Mouse (Mus musculus): ENCODE measurements at regions not wholly inside any gene's neighbourhood (a gene's known extent, or its start where the extent isn't known, plus 50 kb on each side); places are given as distances from the start of the nearest gene placed in this dataset.

GRCm38 (mm10) chr13:99611715-99612494 lies 95.6 kb upstream of the Map1b start:
- ATAC-seq (replicated peaks in 1 of 2; ENCODE audit: insufficient read depth in 1 of 2, low FRiP score in 2 of 2, low TSS enrichment in 1 of 2, low read depth in 1 of 2, poor library complexity in 2 of 2, severe bottlenecking in 2 of 2): no peak

DNA sequence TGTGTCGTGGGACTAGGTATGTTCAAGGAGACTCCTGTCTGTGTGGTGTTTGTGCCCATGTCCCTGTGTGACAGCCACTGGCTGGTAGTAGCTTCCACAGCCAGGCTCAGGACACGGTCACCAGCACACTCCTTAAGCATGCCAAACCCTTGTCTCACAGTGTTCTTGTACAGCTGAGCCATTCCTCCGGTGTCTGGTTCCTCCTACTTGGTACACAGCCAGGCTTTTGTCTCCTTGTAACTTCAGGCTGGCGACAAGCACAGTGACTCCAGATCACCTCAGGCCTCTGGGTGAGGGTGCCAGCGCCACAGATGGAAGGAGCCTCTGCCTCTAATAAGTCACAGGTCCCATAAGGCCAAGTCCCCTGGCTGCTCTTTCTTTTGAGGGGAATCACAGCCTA lies 94.2 kb upstream of the Map1b start:
- no peak for ATAC-seq (replicated peaks in 1 of 2; ENCODE audit: insufficient read depth in 1 of 2, low FRiP score in 2 of 2, low TSS enrichment in 1 of 2, low read depth in 1 of 2, poor library complexity in 2 of 2, severe bottlenecking in 2 of 2)

DNA sequence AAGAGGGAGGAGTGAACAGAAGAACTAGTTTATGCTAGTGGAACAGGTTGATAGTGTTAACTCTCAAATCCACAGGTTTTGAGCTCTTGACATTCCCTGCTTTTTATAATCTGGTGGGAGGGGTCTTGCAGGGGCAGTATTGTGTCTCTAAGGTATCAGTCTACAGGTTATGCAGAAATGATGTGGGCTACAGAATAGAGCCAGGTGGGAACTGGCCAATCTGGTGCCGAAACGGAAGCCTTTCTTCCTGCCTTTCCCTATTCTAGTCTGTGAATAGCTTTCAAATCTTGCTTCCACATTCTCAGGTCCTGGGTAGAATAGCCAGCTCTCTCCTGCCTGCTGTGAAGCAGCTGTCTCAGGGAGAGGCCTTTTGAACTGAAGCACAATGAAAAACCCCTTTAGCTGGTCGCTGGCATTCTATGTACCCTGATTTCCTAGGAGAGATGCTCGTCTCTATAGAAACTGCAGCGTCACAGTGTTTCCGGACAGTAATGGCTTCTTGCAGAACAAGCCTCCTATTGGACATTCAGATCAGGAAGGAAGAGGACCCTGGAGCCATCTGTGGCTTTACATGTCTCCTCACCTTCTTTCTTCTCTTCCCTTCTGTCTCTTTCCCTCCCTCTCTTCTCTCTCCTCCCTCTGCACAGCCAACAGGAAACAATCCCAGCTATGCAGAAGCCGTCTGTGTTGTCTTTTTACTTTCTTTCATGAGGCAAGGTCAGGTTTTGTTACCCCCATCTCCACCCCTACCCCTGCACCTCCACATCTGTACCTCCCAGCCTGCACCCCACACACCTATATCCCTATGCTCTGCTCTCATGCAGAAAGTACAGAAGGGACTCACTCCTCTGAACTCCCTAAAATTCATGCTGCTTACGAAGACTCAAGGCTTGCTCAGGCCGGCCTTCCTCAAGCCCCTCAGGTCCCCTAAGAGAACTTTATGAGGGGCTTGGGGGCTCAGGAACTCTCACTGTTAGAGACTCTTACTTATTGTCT lies 93.1 kb upstream of the Map1b start:
- ATAC-seq (replicated peaks in 1 of 2; ENCODE audit: insufficient read depth in 1 of 2, low FRiP score in 2 of 2, low TSS enrichment in 1 of 2, low read depth in 1 of 2, poor library complexity in 2 of 2, severe bottlenecking in 2 of 2): no peak

DNA sequence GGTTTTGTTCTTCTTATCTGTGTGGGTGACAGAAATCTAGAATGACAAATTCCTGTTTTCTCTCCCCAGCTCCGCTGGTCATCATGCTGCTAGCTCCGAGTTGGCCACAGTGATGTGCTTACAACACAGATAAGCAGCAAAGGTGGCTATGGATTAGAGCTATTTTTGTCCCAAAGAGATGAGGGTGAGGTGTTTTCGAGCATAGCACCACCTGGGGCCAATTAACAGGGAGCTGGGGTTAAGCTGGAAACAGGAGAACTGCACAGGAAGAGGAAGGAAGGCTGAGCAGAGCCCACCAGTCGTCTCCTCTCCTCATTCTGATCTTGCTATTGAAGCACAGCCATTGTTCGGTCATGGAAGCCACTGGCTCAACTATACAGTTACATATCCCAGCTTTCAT lies 92.3 kb upstream of the Map1b start:
- no peak for ATAC-seq (replicated peaks in 1 of 2; ENCODE audit: insufficient read depth in 1 of 2, low FRiP score in 2 of 2, low TSS enrichment in 1 of 2, low read depth in 1 of 2, poor library complexity in 2 of 2, severe bottlenecking in 2 of 2)

- ATAC-seq (replicated peaks in 1 of 2; ENCODE audit: insufficient read depth in 1 of 2, low FRiP score in 2 of 2, low TSS enrichment in 1 of 2, low read depth in 1 of 2, poor library complexity in 2 of 2, severe bottlenecking in 2 of 2): no peak
These were observed 90.9 kb upstream of the Map1b start for GRCm38 (mm10) chr13:99607208-99607607.

- ATAC-seq (replicated peaks in 1 of 2; ENCODE audit: insufficient read depth in 1 of 2, low FRiP score in 2 of 2, low TSS enrichment in 1 of 2, low read depth in 1 of 2, poor library complexity in 2 of 2, severe bottlenecking in 2 of 2): no peak
These were observed 90.3 kb upstream of the Map1b start for GRCm38 (mm10) chr13:99606606-99606990.

DNA sequence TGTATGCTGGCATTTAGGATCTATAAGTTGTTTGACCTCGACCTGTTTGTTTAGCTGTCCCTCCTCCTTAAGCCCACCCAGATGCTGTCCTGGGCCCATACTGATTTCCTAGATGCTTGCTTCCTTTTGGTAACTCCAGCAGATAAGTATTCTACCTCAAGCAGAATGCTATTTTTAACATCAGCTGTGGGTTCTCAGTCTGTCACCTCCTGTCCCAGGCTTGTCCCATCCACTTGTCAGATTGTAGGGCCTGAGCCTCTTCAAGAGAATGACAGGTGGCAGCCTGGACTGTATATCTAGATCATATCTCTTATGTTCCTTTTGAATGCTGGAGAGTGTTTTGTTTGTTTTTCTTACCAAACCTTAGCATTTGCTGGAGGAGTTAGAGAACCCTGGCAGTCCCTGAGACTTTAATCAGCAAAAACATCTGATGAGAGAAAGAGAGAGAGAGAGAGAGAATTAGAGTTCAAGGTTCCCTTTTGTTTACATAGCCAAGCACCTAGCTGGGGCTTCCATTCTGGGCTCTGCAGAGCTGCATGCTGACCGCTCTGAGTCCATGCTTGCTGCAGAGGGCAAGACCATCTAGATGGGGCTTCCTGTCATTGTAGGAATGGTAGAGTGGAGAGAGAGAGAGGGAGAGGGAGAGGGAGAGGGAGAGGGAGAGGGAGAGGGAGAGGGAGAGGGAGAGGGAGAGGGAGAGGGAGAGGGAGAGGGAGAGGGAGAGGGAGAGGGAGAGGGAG lies 89.7 kb upstream of the Map1b start:
- ATAC-seq (replicated peaks in 1 of 2; ENCODE audit: insufficient read depth in 1 of 2, low FRiP score in 2 of 2, low TSS enrichment in 1 of 2, low read depth in 1 of 2, poor library complexity in 2 of 2, severe bottlenecking in 2 of 2): no peak

DNA sequence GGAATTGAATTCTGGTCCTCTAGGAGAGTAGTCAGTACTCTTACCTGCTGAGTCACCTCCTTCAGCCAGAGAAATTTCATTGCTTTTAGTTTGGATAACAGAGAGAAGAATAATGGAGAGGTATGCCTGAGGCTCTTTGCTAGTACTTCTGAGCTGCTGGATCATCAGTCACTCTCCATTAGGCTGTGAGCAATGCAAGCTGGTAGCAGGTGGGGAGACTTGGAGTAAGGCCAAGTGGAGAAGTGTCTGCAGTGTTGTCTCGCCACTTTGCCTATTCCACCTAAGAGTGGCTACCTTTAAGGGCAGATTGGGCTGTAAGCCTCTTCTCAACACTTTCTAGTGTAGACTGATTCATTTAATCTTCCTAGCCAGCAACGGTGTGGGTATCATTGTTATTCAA lies 81.6 kb upstream of the Map1b start:
- ATAC-seq (replicated peaks in 1 of 2; ENCODE audit: insufficient read depth in 1 of 2, low FRiP score in 2 of 2, low TSS enrichment in 1 of 2, low read depth in 1 of 2, poor library complexity in 2 of 2, severe bottlenecking in 2 of 2): no peak

- ATAC-seq (replicated peaks in 1 of 2; ENCODE audit: insufficient read depth in 1 of 2, low FRiP score in 2 of 2, low TSS enrichment in 1 of 2, low read depth in 1 of 2, poor library complexity in 2 of 2, severe bottlenecking in 2 of 2): no peak
These were observed 77.8 kb upstream of the Map1b start for GRCm38 (mm10) chr13:99593846-99594813.

DNA sequence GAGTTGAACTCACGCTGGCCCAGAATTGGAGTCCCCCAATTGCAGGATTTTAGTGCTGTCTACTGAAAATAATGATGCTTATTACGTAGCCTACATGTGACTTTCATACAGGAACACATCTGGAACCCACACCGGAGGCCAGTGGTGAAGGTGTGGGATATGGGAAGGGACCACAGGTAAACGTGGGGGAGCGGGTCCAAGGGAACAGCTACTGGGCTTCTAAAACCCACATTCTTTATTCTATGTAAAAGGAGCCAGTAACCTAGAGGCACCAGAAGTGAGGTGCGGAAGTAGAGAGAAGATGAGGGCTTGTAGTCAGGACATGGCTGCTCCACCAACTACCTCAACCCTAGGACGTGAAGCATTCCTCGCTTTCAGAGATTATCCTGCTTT lies 76.9 kb upstream of the Map1b start:
- ATAC-seq (replicated peaks in 1 of 2; ENCODE audit: insufficient read depth in 1 of 2, low FRiP score in 2 of 2, low TSS enrichment in 1 of 2, low read depth in 1 of 2, poor library complexity in 2 of 2, severe bottlenecking in 2 of 2): no peak

- ATAC-seq (replicated peaks in 1 of 2; ENCODE audit: insufficient read depth in 1 of 2, low FRiP score in 2 of 2, low TSS enrichment in 1 of 2, low read depth in 1 of 2, poor library complexity in 2 of 2, severe bottlenecking in 2 of 2): no peak
These were observed 76.4 kb upstream of the Map1b start for GRCm38 (mm10) chr13:99592596-99593242.

GRCm38 (mm10) chr13:99588646-99589045 lies 72.3 kb upstream of the Map1b start:
- no peak for ATAC-seq (replicated peaks in 1 of 2; ENCODE audit: insufficient read depth in 1 of 2, low FRiP score in 2 of 2, low TSS enrichment in 1 of 2, low read depth in 1 of 2, poor library complexity in 2 of 2, severe bottlenecking in 2 of 2)

- no peak for ATAC-seq (replicated peaks in 1 of 2; ENCODE audit: insufficient read depth in 1 of 2, low FRiP score in 2 of 2, low TSS enrichment in 1 of 2, low read depth in 1 of 2, poor library complexity in 2 of 2, severe bottlenecking in 2 of 2)
These were observed 67.5 kb upstream of the Map1b start for GRCm38 (mm10) chr13:99583841-99584240.

DNA sequence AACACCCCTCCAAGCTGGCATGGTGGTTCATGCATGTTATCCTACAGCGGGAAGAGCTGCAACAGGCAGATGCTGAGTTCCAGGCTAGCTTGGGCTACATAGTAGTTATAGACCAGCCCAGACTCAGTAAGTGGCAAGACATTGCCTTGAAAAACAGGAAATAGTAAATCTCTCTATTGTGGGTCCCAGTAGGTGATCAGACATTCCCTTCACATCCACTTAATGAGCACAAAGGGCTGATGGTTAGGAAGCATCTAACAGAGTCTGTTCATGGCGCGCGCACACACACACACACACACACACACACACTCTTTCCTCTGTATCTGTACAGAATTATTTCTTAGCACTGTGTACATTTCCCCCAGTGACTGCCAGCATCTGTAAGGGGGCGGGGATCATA lies 64.0 kb upstream of the Map1b start:
- no peak for ATAC-seq (replicated peaks in 1 of 2; ENCODE audit: insufficient read depth in 1 of 2, low FRiP score in 2 of 2, low TSS enrichment in 1 of 2, low read depth in 1 of 2, poor library complexity in 2 of 2, severe bottlenecking in 2 of 2)

GRCm38 (mm10) chr13:99579596-99580175 lies 63.3 kb upstream of the Map1b start:
- no peak for ATAC-seq (replicated peaks in 1 of 2; ENCODE audit: insufficient read depth in 1 of 2, low FRiP score in 2 of 2, low TSS enrichment in 1 of 2, low read depth in 1 of 2, poor library complexity in 2 of 2, severe bottlenecking in 2 of 2)

DNA sequence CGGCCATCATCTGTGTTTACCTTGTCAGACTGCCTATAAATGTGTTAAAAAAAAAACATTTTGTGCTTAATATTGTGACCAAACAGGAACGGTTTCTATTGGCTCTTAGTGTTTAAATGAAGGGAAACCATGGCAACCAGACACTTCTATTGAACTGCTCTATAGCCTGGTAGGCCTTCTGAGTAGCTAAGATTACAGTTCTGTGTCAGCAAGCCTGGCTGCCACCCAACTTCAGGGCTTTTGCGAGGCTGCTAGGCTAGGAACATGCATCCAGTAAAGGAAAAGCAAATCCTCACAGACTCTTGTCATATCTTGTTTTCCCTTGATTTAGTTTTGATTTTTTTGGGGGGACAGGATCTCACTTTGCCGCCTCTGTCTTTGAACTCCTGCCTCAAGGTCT lies 61.3 kb upstream of the Map1b start:
- ATAC-seq (replicated peaks in 1 of 2; ENCODE audit: insufficient read depth in 1 of 2, low FRiP score in 2 of 2, low TSS enrichment in 1 of 2, low read depth in 1 of 2, poor library complexity in 2 of 2, severe bottlenecking in 2 of 2): no peak
